Mouse (Mus musculus): Measurements from ENCODE around the gene Angptl4.

GRCm38 (mm10) chr17:33812990-33813389, 31.4 kb upstream of the Angptl4 start:
- TF ChIP-seq TAL1 (IDR thresholded peaks at IDR 0.05; ENCODE audit: low read length): no peak
- no peak for TF ChIP-seq GATA1 (IDR thresholded peaks at IDR 0.05; ENCODE audit: low read length)

All from erythroblast, embryonic 14.5 days (primary cell).